Mouse (Mus musculus): ENCODE results near the gene Comtd1. TPM values are rescaled to one million over a fixed set of nuclear protein-coding genes. Genes with fewer than 3 reads are reported as not detected.
A peak's percentile ranks its signal among the peaks of the same experiment; 100 is the strongest.

Gene Comtd1
- total RNA-seq, 2 experiments from 2014 or later: 60.4 to 63.9 TPM

DNA sequence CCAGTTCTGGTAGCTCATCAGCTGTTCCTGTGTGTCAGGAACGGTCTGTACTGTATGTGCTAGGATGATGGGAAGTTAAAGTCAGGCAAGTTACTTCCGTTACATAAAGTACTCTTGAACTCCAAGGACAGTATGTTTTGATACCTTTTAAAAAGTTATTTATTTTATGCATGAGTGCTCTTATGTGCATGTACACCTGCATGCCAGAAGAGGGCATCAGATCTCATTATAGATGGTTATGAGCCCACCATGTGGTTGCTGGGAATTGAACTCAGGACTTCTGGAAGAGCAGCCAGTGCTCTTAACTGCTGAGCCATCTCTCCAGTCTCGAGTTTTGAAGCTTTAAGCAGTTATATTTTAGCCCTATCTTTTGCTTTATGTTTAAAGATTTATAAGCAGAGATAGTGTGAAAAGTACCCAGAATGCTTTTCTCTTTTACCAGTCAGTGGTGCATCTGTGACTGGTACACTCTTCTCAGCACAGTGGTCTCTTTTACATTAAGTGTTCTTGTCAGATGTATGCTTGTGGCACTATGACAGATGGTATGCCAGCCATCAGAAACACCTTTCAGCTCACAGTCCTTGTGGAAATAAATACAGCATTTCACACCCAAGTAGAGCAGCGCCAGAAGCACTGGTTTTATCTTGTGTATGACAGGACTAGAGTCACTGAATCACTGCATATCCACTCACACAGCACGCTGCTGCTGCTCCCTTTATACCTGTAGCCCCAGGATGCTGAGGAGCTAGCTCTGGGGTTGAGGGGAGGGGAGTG lies 6.8 kb downstream of the Comtd1 start:
- DNase-seq (ENCODE audit: low spot score in 2 of 2): no peak

DNA sequence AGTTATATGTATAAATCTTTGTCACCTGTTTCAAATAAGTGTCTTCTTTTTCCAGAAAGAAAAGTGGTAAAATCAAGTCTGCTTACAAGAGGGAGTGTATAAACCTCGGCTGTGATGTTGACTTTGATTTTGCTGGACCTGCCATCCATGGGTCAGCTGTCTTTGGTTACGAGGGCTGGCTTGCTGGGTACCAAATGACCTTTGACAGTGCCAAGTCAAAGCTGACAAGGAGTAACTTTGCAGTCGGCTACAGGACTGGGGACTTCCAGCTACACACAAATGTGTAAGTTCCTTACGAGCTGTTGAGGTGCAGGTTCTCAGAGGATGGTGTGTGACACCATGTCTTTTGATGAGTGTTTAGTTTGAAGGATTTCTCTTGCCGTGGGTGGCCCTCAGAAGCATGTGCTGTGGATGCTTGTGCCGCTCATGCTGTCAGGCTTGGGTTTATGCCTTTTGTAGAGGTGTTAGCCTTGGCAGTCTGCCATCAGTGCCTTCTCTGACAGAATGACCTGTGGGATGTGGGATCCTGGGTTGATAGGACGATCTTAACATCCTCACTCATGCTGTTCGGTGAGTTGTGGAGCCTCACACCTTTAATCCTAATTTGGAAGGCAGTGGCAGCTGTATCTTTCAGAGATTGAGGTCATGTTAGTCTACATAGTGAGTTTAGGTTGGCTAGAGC lies 10.3 kb downstream of the Comtd1 start:
- no peak for DNase-seq (ENCODE audit: low spot score in 2 of 2)

- no peak for DNase-seq (ENCODE audit: low spot score in 2 of 2)
Measured at GRCm38 (mm10) chr14:21831830-21832403, 16.9 kb downstream of the Comtd1 start.

DNA sequence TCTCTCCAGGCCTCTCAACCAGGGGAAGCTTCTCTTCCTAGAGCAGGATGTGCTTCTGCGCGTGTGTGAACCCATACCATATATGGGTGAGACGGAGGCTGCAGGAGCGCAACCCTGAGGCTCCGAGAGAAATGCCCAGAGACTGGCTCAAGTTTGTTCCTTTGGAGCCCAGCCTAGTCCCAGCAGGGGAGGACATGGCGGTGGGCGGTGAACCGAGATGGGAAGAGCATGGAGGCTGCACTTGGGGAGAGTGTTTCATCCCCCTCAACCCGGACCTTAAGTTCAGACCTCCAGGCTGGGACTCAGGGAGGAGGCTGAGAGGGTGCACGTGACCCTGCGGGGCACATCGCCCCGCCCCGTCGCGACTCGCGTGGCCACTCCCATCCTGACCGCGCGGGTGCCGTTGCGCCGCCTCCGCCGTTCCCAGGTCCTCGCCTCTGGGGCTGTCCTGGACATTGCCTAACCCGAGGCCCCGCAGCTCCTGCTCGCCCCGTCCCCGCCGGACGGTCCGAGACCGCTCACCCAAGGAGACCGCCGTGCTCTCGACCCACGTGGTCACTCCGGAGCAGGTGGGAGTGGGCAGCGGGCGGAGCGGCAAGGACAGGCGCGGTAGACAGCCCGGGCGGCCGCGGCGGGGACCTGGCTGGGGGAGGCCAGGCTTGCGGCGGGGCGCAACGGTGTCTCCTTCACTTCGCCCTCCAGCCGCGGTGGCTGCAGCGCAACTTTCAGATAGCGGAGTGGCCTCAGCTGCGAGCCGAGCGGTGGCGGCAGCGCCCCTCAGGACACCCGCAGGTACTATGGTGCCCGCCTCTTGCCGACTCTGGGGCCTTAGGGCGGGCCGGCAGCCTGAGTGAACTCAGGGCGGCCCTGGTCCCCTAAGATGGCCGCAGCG lies 17.7 kb downstream of the Comtd1 start:
- peak; percentile 96 to 97 for DNase-seq (ENCODE audit: low spot score in 2 of 2)

DNA sequence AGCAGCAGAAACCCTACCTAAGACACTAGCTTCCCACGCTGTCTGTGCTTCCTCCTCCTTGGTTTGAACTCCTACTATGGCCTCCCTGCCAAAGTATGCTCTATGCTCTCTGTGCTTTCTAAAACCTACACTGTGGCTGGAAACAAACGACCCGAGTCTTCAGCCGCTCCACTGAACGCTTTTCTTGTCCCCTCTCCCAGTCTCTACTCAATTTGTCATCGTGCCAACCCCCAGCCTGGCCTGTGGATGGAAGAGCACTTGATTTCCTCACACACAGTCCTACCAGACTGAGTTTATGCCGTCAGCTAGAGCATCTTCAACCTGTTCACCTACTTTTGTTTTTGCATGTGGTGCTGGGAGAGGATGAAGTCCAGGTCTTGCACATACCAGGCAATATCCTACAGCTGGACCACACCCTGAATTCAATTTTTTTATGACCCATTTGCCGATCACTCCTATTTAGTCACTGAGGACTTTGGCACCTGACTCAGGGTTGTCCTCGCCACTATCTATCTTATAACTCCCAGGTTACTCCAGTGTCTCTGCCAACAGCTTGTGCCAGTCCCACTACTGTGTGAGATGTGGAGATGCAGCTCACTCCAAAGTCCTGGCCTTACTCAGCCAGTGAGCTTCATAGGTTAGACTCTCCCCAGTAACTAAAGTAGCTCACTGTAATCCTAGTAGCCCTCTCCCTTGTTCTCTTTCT lies 22.8 kb downstream of the Comtd1 start:
- no peak for DNase-seq (ENCODE audit: low spot score in 2 of 2)

DNA sequence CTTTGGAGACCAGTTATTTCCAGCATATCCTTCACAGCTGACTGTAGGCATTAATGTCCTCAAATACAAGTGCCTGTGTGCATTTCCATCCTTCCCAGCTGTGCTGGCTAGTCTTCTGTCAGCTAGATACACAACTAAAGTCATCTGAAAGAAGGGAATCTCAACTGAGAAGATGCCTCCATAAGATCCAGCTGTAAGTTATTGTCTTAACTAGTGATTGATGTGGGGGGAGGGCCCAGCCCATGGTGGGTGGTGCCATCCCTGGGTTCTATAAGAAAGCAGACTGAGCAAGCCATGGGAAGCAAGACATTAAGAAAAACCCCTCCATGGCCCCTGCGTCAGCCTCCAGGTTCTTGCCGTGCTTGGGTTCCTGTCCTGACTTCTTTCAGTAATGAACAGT lies 23.8 kb downstream of the Comtd1 start, which contains the start of gene Vdac2:
Gene Vdac2 (plus strand): TSS at position 301 of the 400 bp plus-strand sequence.
- no peak for DNase-seq (ENCODE audit: low spot score in 2 of 2)

GRCm38 (mm10) chr14:21823897-21824296 lies 24.9 kb downstream of the Comtd1 start:
- DNase-seq (ENCODE audit: low spot score in 2 of 2): no peak

GRCm38 (mm10) chr14:21822795-21823374 lies 25.9 kb downstream of the Comtd1 start:
- DNase-seq (ENCODE audit: low spot score in 2 of 2): peak; percentile 55 to 72

DNA sequence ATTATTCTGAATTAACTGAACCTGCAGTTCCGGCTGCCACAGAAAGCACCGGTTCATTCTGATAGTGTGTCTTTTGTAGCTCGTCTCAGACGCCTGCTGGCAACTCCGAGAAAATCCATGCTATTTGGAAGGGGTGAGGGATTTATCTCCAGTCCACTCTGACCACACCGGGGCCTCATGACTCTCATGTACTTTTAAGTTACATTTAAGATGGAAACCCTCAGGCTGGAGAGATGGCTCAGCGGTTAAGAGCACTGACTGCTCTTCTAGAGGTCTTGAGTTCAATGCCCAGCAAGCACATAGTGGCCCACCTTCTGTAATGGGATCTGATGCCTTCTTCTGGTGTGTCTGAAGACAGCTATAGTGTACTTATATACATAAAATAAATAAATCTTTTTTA lies 26.5 kb downstream of the Comtd1 start:
- DNase-seq (ENCODE audit: low spot score in 2 of 2): no peak

DNA sequence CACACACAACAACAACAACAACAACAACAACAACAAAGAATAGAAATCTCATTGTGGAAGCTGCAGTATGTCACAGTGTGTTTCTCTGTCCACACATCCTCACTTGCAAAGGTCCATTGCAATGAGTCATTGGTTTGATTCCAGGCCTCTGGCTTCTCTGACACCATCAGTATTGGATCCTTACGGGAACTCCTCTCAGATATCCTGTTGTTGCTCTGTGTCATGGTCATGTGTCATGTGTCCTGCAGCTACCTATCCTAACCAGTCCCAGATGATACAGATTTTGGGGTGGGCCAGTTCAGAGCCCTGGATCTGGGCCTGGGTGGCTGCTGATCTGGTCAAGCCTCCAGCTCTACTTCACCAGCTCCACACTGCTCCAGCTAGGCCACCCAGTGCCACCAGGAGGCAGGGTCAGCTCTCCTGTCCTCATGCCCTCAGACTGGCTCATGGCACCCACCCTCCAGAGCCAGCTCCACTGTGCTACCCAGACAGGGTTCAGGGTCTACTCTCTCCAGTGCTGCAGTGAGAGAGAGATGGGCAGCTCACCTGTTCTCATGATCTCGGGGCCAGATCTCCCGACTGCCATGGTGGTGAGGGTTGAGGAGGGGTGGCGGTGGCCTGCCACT lies 27.8 kb downstream of the Comtd1 start:
- DNase-seq (ENCODE audit: low spot score in 2 of 2): no peak

GRCm38 (mm10) chr14:21817453-21817852 lies 31.3 kb downstream of the Comtd1 start:
- DNase-seq (ENCODE audit: low spot score in 2 of 2): no peak

- DNase-seq (ENCODE audit: low spot score in 2 of 2): no peak
Measured at GRCm38 (mm10) chr14:21816255-21816654, 32.5 kb downstream of the Comtd1 start.

DNA sequence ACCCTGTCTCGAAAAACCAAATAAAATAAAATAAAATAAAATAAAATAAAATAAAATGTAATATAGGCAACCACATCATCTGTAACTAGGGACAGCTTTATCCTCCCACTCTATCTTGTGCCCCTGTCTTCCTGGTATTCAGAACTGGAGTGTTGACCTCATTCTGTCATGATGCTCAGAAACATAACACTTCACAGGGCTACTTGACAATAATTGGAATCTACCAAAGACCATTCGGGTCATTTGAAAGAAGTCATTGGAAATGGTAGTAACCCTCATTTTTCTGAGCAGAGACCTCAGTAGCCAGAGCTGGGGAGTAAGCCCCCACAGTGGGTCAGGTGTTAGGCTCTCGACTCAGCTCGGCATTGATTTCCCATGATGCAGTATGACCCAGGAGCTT lies 34.2 kb downstream of the Comtd1 start:
- DNase-seq (ENCODE audit: low spot score in 2 of 2): no peak

DNA sequence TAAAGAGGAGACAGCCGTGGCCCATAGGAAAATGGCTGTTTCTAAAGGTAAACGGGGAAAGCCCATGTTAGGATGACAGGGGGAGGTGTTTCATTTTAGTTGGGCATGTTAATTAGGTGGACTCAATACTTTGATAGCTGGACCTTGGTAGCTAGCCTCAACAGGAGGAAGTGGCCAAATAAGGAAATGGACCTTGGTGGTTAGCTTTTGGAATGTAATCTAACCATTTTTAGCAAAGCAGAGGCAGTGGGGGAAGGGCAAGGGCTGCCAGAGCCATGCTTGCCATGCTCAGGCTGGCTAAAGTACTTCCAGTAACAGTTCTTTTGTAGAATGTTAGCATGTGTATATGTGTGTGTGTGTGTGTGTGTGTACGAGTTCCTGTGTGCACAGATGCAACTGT lies 34.9 kb downstream of the Comtd1 start:
- peak in 1 of 2 experiments; percentile 27 for DNase-seq (ENCODE audit: low spot score in 2 of 2)

DNA sequence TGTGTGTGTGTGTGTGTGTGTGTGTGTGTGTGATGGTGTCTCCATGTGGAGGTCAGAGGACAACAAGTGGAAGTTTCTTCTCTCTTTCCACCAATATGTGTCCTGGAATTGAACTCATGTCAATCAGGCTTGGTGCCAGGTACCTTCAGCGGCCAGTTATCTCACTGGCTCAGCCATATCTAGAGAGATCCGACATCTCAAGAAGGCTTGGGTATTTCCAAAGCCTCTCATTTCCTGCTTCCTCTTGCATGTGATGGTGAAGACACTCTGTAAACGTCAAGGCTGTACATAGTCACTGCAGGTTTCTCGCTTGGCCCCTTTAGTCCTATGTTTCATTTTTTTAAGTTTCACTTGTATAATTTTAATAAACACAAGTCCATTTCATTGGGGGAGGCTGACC lies 35.6 kb downstream of the Comtd1 start:
- DNase-seq (ENCODE audit: low spot score in 2 of 2): no peak

GRCm38 (mm10) chr14:21812590-21813162 lies 36.1 kb downstream of the Comtd1 start:
- DNase-seq (ENCODE audit: low spot score in 2 of 2): peak; percentile 66 to 80

- DNase-seq (ENCODE audit: low spot score in 2 of 2): no peak
Measured at GRCm38 (mm10) chr14:21811744-21812393, 36.9 kb downstream of the Comtd1 start.

GRCm38 (mm10) chr14:21811301-21811700 lies 37.5 kb downstream of the Comtd1 start:
- no peak for DNase-seq (ENCODE audit: low spot score in 2 of 2)

DNA sequence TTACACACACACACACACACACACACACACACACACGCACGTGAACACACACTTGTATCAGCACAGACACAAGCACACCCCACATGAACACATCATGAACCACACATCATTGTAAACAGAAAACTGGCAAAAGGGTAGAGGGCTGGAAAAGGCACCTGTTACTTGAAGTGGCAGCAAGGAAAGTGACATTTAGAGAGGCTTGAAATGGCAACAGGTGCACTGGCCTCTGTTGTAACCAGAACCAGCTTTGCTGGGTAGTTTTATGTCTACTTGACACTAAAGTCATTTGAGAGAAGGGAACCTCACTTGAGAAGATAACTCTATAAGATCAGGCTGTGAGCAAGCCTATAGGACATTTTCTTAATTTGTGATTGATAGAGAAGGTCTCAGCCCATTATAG lies 39.4 kb downstream of the Comtd1 start:
- no peak for DNase-seq (ENCODE audit: low spot score in 2 of 2)
